Mouse (Mus musculus) cerebellum, postnatal 4 days (tissue): ENCODE measurements around the gene Aak1.
"Not testable (repeated sequence)": the region's sequence is repeated elsewhere in the genome, so short reads cannot be mapped to it uniquely, and the experiment has no call there.

Experiments used
- DNase-seq, 2 experiments: peaks; one replicate each; pipeline ENCODE4 v3.0.0; 2022; ENCODE audit warnings: low spot score in 2 of 2, mixed read lengths in 1 of 2

Gene Aak1

DNA sequence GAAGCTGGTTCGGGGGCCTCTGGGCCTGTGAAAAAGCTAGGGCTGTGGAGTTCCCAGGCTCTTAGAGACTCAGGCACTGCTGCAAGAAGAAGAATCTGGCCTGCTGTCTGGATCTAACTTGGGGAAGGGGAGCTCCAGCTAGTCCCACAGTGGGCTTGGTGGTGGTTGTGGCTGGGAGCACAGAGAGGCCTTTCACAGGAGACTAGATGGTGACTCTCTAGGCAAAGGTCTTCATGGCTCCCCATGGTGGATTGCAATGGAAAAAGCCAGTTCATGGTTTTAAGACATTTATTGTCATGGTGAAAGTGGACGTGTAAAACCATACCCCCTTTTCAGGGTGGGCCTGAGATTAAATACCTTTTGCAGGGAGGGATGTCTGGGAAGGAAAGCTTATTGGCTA lies 10.2 kb upstream of the Aak1 start:
- no peak for DNase-seq

DNA sequence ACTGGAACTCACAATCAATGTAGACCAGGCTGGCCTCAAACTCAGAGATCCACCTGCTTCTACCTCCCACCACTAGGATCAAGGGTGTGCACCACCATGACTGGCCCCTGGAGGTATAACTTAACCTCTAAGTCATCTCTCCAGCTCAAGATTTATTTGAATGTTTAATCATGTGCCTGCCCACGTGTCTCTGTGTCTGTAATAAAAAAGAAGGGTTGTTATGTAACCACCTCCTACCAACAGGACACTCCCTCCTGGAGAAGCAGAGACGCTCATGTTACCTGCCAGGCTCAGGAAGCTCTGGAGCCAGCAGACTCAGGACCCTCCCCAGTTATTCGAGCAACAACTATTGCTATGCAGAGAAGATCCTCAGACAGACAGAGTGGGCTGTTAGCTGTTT lies 7.4 kb upstream of the Aak1 start:
- no peak for DNase-seq

DNA sequence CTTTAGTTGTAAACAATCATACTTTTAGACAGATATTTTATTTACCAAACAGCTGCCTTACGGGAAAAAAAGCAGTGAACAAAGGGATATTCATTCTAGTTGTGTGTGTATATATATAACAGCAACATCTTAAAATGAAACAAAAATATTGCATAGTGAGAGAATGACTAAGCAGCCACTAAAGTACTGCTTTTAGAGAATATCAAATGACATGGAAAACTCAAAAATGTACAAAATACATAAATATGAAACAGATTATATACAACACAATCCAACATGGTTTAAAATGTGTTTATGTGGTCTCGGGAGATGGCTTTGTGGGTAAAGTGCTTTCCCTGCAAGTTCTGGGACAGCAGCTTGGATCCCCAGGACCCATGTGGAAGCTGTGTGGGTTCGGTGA lies 5.7 kb upstream of the Aak1 start:
- no peak for DNase-seq

DNA sequence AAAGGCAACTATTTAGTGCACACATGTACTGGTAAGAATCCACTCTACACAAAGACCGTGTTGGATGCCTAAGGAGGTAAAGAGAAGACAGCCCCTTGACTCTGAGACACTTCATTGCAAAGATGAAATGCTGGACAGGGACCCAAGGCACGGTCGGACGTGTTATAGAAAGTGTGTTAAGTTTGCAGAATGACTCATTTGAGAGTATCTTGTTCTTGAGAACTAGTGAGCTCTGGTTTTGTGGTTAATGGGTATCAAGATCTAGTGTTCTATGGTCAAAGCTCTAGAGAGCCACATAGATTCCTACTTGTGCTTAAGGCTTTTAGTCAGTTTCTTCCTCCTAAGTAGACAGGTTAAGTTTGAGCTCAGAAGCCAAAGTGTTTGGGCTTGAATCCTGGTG lies 2.9 kb upstream of the Aak1 start:
- no peak for DNase-seq

DNA sequence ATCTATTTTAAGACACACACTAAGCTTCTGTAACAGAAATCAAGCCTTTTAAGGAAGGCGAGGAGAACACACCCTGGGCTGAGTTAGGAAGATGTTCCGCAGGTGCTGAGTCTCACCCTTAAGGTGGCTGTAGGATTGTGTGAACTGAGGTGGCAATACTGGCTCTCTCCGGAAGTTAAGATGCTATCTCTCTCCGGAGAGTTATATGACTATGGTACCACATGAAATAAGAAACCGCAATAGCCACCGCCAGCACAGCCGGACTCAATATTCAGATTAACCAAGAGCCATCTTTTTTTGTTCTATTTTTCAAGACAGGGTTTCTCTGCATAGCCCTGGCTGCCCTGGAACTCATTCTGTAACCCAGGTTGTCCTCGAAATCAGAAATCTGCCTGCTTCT lies 1.5 kb upstream of the Aak1 start:
- DNase-seq = no peak

DNA sequence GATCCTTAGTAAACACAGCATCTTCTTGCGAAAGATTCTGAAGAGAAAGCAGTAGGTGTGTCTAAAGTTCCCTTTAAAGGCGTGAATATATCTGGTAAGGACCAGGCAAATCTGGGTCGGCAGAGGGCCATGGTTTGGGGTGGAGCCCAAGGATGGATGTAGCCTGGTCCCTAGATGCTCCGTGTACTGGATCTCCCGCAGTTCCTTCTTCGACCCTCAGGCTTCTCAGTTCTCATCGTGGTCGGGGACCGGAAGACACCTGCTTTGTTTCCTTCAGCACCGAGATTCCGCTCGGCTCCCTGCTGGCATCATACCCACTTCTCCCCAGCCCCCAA lies 770 bp upstream of the Aak1 start:
- no peak for DNase-seq

DNA sequence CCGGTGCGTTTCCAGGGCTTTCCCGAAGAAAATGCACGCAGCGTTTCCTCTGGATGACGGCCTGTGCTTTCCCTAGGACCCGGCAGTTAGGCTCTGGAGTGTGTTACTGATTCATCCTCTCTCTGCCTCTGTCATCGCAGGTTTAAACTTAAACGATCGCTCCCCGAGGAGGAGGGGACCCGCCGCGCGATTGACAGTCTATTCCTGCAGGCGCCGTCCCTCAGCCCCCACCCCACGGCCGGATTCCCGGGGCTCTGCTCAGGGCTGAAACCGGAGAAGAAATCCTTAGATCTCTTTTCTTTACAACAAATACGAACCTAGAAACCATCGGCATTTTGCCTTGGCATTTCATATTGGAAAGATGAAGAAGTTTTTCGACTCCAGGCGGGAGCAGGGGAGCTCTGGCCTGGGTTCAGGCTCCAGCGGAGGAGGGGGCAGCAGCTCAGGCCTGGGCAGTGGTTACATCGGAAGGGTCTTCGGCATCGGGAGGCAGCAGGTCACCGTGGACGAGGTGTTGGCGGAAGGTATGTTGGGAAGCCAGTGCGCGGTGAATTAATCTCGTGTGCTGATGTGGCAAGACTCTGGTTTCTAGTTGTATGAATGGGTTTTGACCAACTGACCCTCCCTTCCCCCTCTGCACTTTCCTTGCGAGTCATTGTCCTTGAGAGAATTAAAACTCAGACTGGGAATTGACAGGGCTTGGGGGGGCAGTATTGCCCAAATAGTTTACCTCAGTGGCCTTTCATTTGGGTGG lies 552 bp downstream of the Aak1 start:
- DNase-seq = no peak

DNA sequence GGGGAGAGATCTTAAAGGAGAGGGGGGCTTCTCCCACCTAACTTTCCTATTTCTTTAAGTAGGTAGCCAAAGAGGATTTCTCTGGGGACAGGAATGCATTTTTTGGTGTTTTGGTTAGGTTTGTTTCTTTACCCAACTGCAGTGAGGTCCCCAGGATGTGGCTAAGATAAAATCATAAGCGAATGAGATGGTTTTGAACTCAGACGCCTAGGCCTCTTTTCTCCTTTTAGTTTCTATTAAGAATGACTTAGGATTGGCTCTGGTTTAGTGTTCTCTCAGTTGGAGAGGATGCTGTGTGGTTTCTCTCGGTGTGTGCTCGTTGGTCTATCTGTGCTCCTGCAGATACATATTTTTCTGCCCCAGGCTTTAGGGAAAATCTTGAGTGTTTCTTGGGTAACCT lies 1.3 kb downstream of the Aak1 start:
- DNase-seq = no peak

DNA sequence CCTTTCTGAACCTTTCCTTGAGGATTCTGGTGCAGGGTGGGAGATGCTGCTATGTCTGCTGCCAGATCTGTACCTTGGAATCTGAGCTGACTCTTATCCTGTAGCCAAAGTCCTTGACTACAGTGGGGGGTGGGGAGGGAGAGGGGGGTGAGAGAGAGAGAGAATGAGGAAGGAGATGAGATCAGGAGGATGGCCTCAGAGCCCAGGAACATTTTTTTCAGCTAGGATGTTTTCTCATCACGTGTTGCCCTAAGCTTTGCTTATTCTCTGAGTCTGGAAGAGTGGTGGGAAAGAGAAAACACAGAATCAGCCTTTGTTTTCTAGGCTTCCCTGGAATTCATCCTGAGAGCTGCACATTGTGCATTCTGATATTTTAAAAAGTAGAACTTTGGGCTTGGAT lies 2.2 kb downstream of the Aak1 start:
- no peak for DNase-seq

DNA sequence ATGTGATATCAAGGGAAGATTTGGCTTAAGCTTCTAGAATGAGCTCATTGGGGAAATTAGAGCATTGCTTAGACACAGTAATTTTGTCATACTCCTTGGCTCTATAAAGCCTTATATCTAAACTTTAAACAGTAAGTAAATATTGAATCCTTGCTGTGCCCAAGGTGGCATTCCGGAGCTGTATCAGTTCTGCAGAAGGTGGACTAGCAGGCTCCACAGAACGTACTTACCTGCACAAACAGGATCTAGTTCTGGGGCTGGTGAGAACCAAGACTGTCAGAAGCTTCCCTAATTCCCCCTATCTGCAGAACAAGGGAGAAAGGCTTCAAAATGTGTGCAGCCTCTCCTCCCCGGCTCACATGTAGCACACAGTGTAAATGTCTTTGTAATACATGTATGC lies 4.6 kb downstream of the Aak1 start:
- DNase-seq = no peak

DNA sequence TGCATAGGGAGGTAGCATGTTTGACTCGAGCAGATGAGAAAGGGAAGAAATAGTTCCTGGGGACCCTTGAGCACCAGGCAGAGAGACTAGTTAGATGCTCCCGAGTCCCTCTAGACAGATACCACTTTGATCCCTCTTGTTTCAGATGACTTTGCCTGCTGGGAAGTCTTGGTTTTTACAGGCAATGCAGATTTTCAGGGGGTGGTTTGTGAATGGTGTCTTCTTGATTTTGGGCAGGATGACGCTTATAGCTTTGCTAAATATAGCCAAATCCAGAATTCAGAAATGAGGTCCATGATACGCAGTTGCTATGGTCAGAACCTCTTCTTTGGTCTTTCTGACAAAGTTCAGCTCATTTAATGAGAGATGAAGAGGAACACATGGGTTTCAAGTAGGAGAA lies 5.6 kb downstream of the Aak1 start:
- DNase-seq = no peak

DNA sequence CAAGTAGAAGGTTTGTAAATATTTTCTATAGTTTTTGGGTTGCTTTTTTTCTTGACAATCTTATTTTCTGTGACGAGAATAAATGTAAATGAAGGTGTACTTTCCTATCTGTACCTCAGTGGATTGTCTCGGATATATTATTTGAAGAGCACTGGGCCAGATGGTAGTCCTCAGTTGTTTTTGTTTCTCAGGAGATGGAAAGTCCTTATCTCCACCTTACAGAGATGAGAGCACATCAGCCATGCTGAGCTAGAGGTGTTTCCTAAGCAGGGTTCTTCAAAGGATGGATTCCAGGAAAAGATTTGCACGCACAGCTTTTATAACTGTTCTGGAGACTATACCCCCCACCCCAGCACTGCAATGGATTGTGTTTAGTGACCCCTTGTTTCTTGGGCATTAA lies 9.3 kb downstream of the Aak1 start:
- no peak for DNase-seq

DNA sequence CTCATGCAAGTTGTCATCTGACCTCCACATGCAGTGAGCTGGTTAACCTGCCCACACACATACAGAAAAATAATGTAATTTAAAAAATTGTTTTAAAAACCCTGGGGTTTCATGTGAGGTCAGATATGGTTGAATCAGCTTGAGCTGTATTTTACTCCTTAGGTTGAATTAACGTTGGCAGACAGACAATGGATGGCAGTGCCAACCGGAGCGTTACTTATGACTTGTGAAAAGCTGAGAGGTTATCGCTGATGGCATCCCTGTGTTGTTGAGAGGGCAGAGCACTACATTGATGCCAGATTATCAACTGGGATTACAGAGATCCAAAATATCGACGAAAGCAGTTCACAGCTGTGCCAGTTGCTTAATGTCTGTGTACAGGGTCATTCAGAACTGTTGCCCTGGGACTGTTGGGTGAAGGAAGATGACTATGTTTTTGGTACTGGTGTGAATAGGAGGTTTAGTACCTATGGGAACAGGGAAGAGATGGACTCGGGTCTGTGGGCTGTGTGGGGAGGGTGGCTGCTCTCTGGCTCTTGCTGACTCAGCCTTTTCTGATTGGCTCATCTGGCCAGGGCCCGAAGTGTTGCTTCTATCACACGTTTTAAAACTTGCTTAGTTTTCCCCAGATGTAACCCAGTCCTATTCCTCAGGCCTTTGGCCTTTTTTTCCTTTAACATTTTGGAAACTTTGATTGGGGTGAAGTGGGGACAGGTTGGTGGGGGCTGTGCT lies 11.6 kb downstream of the Aak1 start:
- DNase-seq = no peak

DNA sequence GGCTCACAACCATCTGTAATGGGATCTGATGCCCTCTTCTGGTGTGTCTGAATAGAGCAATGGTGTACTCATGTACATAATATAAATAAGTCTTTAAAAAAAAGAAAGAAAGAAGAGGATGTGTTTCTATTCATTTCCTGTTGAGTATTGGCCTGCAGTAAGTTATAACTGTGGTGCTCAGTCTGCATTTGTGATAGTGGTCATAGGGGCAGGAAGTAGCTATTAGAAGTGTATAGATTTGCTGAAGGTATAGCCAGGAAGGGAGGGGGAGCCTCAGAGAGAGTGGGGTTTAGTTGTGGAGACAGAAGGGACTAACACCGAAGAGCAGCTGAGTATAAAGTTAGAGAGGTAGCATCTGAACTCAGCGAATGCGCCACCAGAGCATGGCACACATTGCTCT lies 15.0 kb downstream of the Aak1 start:
- DNase-seq = no peak

DNA sequence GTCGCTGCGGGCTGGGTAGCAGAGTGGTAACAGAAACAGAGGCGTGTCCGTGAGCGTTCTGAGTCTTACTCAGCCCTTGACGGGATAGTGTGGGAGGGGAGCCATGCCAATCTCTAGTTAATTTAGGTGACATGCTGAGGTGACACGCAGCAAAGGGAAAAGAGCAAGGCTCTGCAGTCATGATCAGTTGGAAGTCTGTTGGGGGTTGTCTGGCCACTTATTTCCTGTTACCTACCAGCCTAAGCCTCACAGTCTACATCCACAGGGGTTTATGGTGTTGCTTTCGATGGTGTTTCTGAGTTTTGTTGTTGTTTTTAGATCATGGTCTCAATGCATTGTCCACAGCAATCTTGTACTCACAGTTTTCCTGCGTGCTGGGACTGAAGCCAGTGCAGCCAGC lies 21.0 kb downstream of the Aak1 start:
- DNase-seq = no peak

DNA sequence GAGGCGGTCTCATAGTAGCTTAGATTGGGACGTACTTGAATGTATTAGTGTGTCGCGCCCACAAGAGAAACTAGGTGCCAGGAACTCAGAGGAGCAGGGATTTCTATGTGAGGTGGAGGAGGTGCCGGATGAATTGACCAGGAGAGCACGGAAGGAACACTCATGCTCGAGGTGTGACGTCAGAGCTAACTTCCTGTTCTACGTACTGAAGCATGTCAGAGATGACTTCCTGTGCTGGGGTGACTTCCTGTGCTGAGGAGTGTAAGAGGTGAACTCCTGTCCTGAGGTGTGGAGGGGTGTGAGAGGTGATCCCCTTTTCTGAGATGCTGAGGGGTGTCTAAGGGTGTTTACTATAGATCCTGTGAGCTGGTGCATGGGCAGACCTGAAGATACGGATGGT lies 22.5 kb downstream of the Aak1 start:
- no peak for DNase-seq

DNA sequence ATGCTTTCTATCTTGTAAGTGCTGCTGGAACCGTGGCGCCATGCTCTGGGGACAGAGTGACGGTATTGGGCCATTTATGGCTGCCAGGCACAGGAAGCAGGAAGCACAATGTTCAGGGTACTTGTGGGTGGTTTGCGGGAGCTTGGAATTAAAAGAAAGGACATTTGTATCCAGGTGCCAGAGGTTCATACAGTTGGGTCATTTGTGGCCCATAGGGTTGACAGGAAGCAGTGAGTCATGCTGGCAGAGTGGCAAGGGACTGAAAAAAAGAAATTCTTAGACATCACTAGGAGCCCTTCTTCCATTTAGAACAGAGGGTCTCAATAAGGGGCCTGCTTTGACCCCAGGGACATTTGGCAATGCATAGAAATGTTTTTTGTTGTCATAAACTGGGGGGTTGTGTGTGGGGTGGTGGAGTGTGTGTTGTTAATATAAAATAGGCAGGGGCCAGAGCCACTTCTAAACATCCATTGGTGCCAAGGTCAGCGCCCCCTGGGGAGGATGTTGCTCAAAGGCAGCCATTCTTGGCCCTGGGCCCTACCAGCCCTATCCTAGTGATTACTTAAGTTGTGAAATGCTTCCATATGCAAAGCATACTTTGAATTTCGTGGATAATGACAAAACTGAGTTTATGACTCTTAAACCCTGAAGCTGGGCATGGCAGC lies 25.5 kb downstream of the Aak1 start:
- DNase-seq = peak in 1 of 2 experiments; percentile 19

DNA sequence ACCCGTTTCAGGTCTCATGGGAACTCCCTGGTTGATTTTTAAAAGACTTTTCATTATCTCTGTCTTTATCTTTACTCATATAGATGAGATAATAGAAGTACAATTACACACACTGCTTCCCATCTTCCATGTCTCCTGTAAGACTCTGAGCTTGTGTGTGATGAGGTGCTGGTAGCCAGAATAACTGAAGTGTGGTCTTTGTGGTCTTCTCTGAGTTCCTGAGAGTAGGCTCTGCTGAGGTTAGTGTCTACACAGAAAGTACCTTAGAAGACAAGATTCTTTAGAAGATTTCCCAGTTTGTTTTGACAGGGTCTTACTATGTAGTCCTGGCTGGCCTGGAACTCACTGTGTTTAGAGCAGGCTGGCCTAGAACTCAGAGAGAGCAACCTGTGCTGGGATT lies 27.1 kb downstream of the Aak1 start:
- DNase-seq = no peak

DNA sequence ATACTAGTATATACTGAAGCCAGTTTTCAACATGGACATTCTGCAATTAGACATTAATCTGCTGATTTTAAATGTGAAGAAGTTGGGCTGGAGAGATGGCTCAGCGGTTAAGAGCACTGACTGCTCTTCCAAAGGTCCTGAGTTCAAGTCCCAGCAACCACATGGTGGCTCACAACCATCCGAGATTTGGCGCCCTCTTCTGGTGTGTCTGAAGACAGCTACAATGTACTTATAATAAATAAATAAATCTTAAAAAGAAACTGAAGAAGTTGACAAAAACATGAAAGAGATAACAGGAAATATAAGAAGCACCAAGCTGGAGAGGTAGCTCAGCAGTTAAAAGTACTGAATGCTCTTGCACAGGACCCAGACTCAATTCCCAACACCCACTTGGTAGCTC lies 29.3 kb downstream of the Aak1 start:
- DNase-seq = not testable (repeated sequence)

DNA sequence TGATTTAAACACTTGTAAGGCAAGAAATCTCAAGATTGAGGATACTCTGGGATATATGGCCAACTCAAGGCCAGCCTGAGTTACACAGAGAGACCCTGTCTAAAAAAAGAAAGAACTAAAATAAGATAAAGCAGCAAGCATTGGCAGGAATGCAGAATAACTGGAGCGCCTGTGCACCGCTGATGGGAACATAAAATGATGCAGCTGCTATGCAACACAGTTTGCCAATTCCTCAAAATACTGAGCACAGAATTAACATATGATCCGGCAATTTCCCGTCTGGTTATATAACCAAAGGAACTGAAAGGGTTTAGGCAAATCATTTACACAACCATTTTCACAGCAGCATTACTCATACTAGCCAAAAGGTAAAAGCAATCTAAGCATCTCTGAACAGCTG lies 30.0 kb downstream of the Aak1 start:
- no peak for DNase-seq

DNA sequence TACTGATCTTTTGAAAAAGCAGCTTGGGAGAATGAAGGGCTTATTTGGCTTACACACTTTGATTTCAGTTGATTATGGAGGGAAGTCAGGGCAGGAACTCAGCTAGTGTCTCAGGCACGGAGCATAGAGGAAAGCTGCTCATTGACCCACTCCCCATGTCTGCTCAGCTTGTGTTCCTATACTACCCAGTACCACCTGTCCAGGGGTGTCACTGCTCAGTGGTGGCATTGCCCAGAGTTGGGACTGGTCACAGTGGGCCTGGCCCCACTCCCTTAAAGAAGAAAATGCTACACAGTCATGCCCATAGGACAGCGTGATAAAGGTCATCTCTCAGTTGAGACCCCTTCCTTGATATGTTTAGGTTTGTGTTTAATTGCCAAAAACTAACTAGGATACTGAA lies 34.9 kb downstream of the Aak1 start:
- DNase-seq = no peak

DNA sequence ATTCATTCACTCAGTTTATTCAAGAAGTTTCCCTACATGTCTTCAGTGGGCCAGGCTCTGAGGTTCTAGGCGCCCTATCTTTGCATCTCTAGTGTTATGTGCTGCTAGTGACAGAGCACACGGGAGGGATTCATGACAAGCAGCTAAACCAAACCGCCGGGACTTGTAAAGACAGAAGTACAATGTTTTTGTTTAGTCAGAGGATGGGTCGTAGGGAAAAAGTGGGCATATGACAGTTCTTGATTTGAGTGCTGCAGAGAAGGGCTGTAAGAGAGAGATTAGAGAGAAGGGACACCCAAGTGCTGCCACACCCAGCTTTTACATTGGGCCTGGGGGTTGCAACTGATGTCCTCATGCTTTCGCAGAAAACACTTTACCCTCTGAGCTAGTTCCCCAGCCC lies 35.4 kb downstream of the Aak1 start:
- no peak for DNase-seq

DNA sequence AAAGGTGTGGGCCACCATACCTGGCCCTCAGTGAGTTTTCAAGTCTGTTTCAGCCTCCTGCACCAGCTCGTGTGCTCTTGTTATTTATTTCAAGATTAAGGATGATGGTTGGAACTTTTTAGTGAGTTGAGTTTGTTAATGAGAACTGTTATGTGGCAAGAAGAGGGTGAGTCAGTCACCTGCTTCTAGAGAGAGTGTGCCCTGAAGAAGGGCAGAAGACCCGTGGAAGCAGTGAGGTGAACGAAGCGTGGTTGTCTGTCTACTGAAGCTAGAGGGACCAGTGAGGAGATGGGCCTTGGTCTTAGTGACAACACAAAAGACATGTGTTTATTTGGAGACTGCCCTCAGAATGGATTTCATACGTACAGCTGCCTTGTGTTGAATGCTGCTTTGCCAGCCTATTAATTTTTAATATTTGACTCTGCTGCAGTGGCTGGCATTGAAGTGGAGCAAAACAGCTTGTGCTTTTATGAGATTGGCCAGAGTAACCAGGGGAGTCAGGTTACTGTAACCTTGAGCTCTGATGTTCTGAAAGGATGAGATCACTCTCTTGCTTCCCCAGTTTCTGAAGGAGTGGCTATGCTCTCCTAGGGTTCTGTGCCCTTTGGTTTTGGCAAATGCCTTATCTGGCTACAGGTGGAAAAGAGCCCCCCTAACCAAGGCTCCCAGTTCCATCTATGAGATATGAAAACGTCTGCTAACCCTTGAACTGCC lies 36.7 kb downstream of the Aak1 start:
- DNase-seq = no peak
